Mouse (Mus musculus) megakaryocyte, embryonic 14.5 days (primary cell): ENCODE measurements around the gene Dnmt3b. TPM values are rescaled to one million over a fixed set of nuclear protein-coding genes. Genes with fewer than 3 reads are reported as not detected.
A peak's percentile ranks its signal among the peaks of the same experiment; 100 is the strongest.

Experiments
- H3K27me3 ChIP-seq: replicated peaks from 2 replicates; pipeline ENCODE3; 2012; ENCODE audit warnings: inconsistent platforms
- H3K36me3 ChIP-seq: replicated peaks from 2 replicates; pipeline ENCODE3; 2012; ENCODE audit warnings: low read length, inconsistent platforms, mixed read lengths
- H3K4me1 ChIP-seq: 2 replicates; pipeline ENCODE4 v1.6.1; 2012; ENCODE audit warnings: inconsistent platforms
- H3K4me3 ChIP-seq: replicated peaks from 2 replicates; pipeline ENCODE3; 2012; ENCODE audit warnings: moderate library complexity, mild to moderate bottlenecking, inconsistent platforms
- H3K9me3 ChIP-seq: 2 replicates; pipeline ENCODE4 v1.6.1; 2012; ENCODE audit warnings: inconsistent platforms
- FLI1 ChIP-seq: IDR thresholded peaks from 2 replicates; pipeline ENCODE4 v1.6.1; 2012; ENCODE audit warnings: low read length, inconsistent platforms, mixed read lengths
- GATA1 ChIP-seq: IDR thresholded peaks from 3 replicates; pipeline ENCODE4 v1.6.1; 2012; ENCODE audit warnings: mixed read lengths, low read length, inconsistent platforms, borderline replicate concordance
- polyA plus RNA-seq: library from polyadenylated mRNA; stranded (reverse); fragments of >175 nt; gene quantifications from 2 replicates; pipeline ENCODE4 v1.2.3, GENCODE M21; 2012; ENCODE audit warnings: low replicate concordance; ENCODE audit not compliant: insufficient read depth

Gene Dnmt3b
- polyA plus RNA-seq, 1 experiment: 26.4 TPM

DNA sequence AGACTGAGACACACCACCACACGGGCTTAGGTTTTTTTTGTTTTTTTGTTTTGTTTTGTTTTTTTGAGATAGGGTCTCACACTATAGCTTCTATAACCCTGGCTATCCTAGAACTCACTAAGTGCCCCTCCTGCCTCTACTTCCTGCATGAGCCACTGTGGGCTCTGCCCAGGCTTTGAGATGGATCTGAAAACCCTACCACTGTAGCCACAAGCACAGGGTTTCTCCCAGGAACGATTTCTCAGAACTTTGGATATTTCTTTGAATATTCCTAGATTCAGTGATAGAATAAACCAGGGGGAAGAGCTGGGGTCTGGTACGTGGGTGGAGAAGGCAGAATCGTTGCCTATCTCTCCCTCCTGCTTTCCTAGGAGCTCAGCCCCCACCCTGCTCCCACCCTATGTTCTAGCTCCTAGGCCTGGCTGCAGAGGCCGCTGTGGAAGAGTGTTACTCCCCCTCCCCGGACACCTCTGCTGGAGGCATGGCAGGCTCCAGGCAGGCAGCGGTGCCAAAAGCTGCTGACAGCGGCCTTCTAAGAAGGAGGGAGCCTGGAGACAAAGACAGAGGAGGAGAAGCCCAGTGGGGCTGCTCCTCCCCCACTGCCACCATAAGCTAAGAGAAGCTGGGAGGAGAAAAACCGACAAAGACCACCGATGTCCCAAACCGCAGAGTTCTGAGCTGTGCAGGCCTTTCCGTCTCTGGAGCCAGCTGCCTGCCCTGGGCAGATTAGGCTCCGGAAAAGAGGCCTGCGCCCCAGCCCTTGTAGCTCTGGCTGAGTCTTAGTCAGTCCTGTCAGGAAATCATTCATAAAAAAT, 38.6 kb upstream of the Dnmt3b start:
- Histone ChIP-seq H3K9me3 (no peaks in the 10 kb centered on the region), H3K36me3 (peaks cover 14% of the 10 kb centered on the region), H3K4me1 (peaks cover 98% of the 10 kb centered on the region), H3K27me3 (no peaks in the 10 kb centered on the region), H3K4me3 (peak overlapping the region; percentile 84)
- TF ChIP-seq GATA1 (peak; percentile 84), FLI1 (peak; percentile 57; the same call in 1 of the 2 replicates)

- H3K36me3 ChIP-seq: peaks cover 17% of the 10 kb centered on the region
- TF ChIP-seq GATA1: no peak
- TF ChIP-seq FLI1: no peak
- peaks cover 92% of the 10 kb centered on the region for H3K4me1 ChIP-seq
- no peaks in the 10 kb centered on the region for H3K27me3 ChIP-seq
- peak overlapping the region; percentile 84 for H3K4me3 ChIP-seq
- H3K9me3 ChIP-seq: no peaks in the 10 kb centered on the region
Measured at GRCm38 (mm10) chr2:153611241-153611630, 38.0 kb upstream of the Dnmt3b start.

GRCm38 (mm10) chr2:153611743-153612142, 37.5 kb upstream of the Dnmt3b start:
- peak overlapping the region; percentile 46 for H3K4me3 ChIP-seq
- no peaks in the 10 kb centered on the region for H3K9me3 ChIP-seq
- H3K4me1 ChIP-seq: peaks cover 91% of the 10 kb centered on the region
- TF ChIP-seq GATA1 (no peak), FLI1 (no peak)
- H3K27me3 ChIP-seq: no peaks in the 10 kb centered on the region
- peaks cover 21% of the 10 kb centered on the region for H3K36me3 ChIP-seq

DNA sequence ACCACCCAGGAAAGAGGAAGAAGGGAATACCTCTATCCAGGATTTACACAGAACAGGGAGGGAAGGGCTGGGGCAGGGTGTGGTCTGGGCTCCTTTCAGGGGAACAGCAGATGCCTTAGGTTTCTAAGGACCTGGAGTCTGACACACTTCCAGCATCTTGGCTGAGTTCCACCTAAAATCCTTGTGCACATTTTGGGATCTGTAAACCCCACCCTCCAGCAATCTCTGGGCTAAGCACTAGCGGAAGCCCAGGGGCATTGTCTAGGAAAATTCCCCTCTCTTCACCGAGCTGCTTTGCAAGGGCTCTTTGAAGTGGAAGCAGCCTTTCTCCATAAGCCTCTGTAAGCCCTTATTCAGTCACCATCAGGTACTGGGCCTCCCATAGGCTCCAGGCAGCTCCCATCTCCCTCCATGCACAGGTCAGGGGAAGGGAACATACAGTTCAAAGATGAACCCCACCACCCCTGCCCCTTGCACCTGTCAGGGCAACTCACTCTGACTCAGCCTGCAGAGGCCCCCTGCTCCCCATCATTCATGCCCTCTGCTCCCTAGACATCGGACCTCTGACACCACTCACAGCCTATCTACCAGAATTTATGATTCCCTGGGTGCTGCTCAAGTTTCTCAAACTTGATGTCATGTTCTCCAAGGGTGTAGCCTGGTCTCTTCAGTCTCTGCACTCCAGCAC, 36.5 kb upstream of the Dnmt3b start:
- Histone ChIP-seq H3K36me3 (peaks cover 31% of the 10 kb centered on the region), H3K9me3 (no peaks in the 10 kb centered on the region), H3K4me3 (peak overlapping the region; percentile 38), H3K4me1 (peaks cover 91% of the 10 kb centered on the region), H3K27me3 (no peaks in the 10 kb centered on the region)
- TF ChIP-seq GATA1 (no peak), FLI1 (no peak)

- TF ChIP-seq FLI1: no peak
- peaks cover 72% of the 10 kb centered on the region for H3K36me3 ChIP-seq
- H3K4me1 ChIP-seq: peaks cover 82% of the 10 kb centered on the region
- H3K9me3 ChIP-seq: no peaks in the 10 kb centered on the region
- no peaks in the 10 kb centered on the region for H3K27me3 ChIP-seq
- H3K4me3 ChIP-seq: no peak overlapping the region
Measured at GRCm38 (mm10) chr2:153616893-153617292, 32.4 kb upstream of the Dnmt3b start.

GRCm38 (mm10) chr2:153618439-153618838, 30.8 kb upstream of the Dnmt3b start:
- TF ChIP-seq GATA1: no peak
- TF ChIP-seq FLI1: no peak
- Histone ChIP-seq H3K4me3 (no peak overlapping the region), H3K36me3 (peaks cover 88% of the 10 kb centered on the region), H3K27me3 (no peaks in the 10 kb centered on the region), H3K9me3 (no peaks in the 10 kb centered on the region), H3K4me1 (peaks cover 73% of the 10 kb centered on the region)

DNA sequence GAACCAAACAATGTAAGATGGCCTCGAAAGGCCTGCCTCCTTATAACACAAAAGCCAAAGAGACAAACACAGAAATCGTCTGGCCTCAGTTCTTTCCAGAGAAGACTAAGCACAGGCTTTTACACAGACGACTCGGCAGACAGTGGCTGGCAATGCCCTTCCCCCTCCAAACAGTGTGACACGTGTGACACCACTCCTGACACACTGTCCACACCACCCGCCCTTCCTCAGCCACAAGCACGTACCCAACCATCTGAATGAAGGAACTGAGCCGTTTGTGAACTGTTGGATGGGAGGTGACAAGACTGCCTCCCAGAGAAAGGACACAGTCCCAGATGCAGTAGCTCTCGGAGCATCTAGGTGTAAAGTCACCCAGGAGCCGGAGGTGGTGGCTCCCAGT, 30.4 kb upstream of the Dnmt3b start:
- Histone ChIP-seq H3K4me1 (peaks cover 73% of the 10 kb centered on the region), H3K4me3 (peak overlapping the region; percentile 79), H3K36me3 (peaks cover 90% of the 10 kb centered on the region), H3K27me3 (no peaks in the 10 kb centered on the region), H3K9me3 (no peaks in the 10 kb centered on the region)
- TF ChIP-seq GATA1 (no peak), FLI1 (no peak)

GRCm38 (mm10) chr2:153622449-153622848, 26.8 kb upstream of the Dnmt3b start:
- H3K36me3 ChIP-seq: peaks cover 99% of the 10 kb centered on the region
- peaks cover 75% of the 10 kb centered on the region for H3K4me1 ChIP-seq
- TF ChIP-seq FLI1 (no peak), GATA1 (no peak)
- no peaks in the 10 kb centered on the region for H3K9me3 ChIP-seq
- H3K27me3 ChIP-seq: no peaks in the 10 kb centered on the region
- H3K4me3 ChIP-seq: no peak overlapping the region

- Histone ChIP-seq H3K36me3 (peaks cover 41% of the 10 kb centered on the region), H3K4me1 (peaks cover 77% of the 10 kb centered on the region), H3K27me3 (no peaks in the 10 kb centered on the region), H3K9me3 (no peaks in the 10 kb centered on the region), H3K4me3 (peak overlapping the region; percentile 71)
- TF ChIP-seq FLI1 (no peak), GATA1 (no peak)
Measured at GRCm38 (mm10) chr2:153630950-153631349, 18.3 kb upstream of the Dnmt3b start.

DNA sequence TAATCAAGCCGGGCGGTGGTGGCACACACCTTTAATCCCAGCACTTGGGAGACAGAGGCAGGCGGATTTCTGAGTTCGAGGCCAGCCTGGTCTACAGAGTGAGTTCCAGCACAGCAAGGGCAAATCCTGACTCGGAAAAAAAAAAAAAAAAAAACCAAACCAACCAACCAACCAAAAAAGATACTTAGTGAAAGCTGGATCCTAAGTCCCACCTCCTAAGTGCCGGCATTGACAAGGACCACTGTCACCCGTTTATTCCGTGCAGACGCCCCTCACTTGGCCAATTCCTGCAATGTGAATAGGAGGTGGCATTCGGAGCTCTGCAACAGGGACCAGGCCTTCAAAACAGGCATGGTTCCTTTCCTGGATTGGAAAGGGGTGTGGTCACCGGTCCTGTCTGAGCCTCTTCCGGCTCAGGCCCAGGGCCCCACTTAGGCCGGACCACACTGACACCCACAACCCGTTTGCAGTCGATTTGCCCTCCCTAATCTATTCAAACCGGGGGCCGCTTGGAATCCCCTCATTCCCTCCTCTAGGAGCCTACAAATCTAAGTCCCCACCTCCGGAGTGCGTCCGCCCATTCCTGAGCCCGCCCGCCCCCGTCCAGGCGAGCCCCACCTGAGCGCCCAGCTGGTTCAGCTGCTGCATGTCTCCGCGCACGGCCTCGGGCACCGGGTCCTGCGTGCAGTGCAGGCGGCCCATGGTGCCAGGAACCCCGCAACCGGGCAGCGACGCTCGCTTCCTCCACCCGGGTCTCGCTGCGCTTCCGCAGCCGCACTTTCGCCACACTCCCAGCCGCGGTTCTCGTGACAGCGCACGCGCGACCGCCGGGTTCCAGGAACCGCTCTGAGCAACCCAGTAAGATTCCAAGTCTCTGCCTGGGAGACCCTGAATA, 17.0 kb upstream of the Dnmt3b start, which contains the start of gene Commd7:
TSS of gene Commd7 (minus strand) at position 806 of the 895 bp plus-strand sequence.
- H3K4me3 ChIP-seq: peak within 1 kb of the TSS; percentile 97
- H3K27me3 ChIP-seq: no peaks in the 10 kb centered on the region
- H3K9me3 ChIP-seq: no peaks in the 10 kb centered on the region
- H3K4me1 ChIP-seq: peaks cover 64% of the 10 kb centered on the region
- H3K36me3 ChIP-seq: peaks cover 29% of the 10 kb centered on the region
- no peak for TF ChIP-seq GATA1
- TF ChIP-seq FLI1: no peak
